Mouse (Mus musculus): Measurements from ENCODE around the gene AI464131. TPM values are rescaled to one million over a fixed set of nuclear protein-coding genes. Genes with fewer than 3 reads are reported as not detected.

The AI464131 gene
- polyA plus RNA-seq (2014; fragmentation: Illumina TruSeq; extraction: RNeasy Lipid Tissue Mini Kit (QIAGEN cat#74804); ENCODE audit: low read depth, low replicate concordance), result 8.9 TPM

GRCm38 (mm10) chr4:41502986-41503412 is at the start of gene AI464131:
AI464131 (minus strand) TSS chr4:41503076.

GRCm38 (mm10) chr4:41517233-41517632 is 14.4 kb upstream of the AI464131 start, which contains the start of gene 1110017D15Rik:
1110017D15Rik (minus strand) TSS chr4:41517333.

GRCm38 (mm10) chr4:41464345-41465286 is 38.3 kb downstream of the AI464131 start, which contains the start of the genes Kif24 and Nudt2:
Kif24 (minus strand) TSS chr4:41464887.
Nudt2 (plus strand) TSS chr4:41465151.

Other genes with a start within 250 kb of the AI464131 start
- gene Ubap2, start 227.9 kb downstream of the AI464131 start, polyA plus RNA-seq (2014; fragmentation: Illumina TruSeq; extraction: RNeasy Lipid Tissue Mini Kit (QIAGEN cat#74804); ENCODE audit: low read depth, low replicate concordance), result 33.0 TPM
- 28.9 TPM for gene Dcaf12, start 188.2 kb downstream of the AI464131 start, polyA plus RNA-seq (2014; fragmentation: Illumina TruSeq; extraction: RNeasy Lipid Tissue Mini Kit (QIAGEN cat#74804); ENCODE audit: low read depth, low replicate concordance)
- gene Ubap1, start 154.1 kb downstream of the AI464131 start, polyA plus RNA-seq (2014; fragmentation: Illumina TruSeq; extraction: RNeasy Lipid Tissue Mini Kit (QIAGEN cat#74804); ENCODE audit: low read depth, low replicate concordance), result 51.5 TPM
- gene Kif24, start 38.2 kb downstream of the AI464131 start, polyA plus RNA-seq (2014; fragmentation: Illumina TruSeq; extraction: RNeasy Lipid Tissue Mini Kit (QIAGEN cat#74804); ENCODE audit: low read depth, low replicate concordance), result 1.1 TPM
- 31.2 TPM for gene Nudt2, start 37.9 kb downstream of the AI464131 start, polyA plus RNA-seq (2014; fragmentation: Illumina TruSeq; extraction: RNeasy Lipid Tissue Mini Kit (QIAGEN cat#74804); ENCODE audit: low read depth, low replicate concordance)
- not detected for gene 1110017D15Rik, start 14.3 kb upstream of the AI464131 start, polyA plus RNA-seq (2014; fragmentation: Illumina TruSeq; extraction: RNeasy Lipid Tissue Mini Kit (QIAGEN cat#74804); ENCODE audit: low read depth, low replicate concordance)
- gene Fam219a, start 66.5 kb upstream of the AI464131 start, polyA plus RNA-seq (2014; fragmentation: Illumina TruSeq; extraction: RNeasy Lipid Tissue Mini Kit (QIAGEN cat#74804); ENCODE audit: low read depth, low replicate concordance), result 1.5 TPM
- gene Dnaic1, start 66.7 kb upstream of the AI464131 start, polyA plus RNA-seq (2014; fragmentation: Illumina TruSeq; extraction: RNeasy Lipid Tissue Mini Kit (QIAGEN cat#74804); ENCODE audit: low read depth, low replicate concordance), result not detected
- not detected for gene Enho, start 137.2 kb upstream of the AI464131 start, polyA plus RNA-seq (2014; fragmentation: Illumina TruSeq; extraction: RNeasy Lipid Tissue Mini Kit (QIAGEN cat#74804); ENCODE audit: low read depth, low replicate concordance)
- gene Cntfr, start 194.0 kb upstream of the AI464131 start, polyA plus RNA-seq (2014; fragmentation: Illumina TruSeq; extraction: RNeasy Lipid Tissue Mini Kit (QIAGEN cat#74804); ENCODE audit: low read depth, low replicate concordance), result 0.44 TPM
- 19.3 TPM for gene Il11ra1, start 196.9 kb upstream of the AI464131 start, polyA plus RNA-seq (2014; fragmentation: Illumina TruSeq; extraction: RNeasy Lipid Tissue Mini Kit (QIAGEN cat#74804); ENCODE audit: low read depth, low replicate concordance)
- 0.61 TPM for gene Rpp25l, start 210.5 kb upstream of the AI464131 start, polyA plus RNA-seq (2014; fragmentation: Illumina TruSeq; extraction: RNeasy Lipid Tissue Mini Kit (QIAGEN cat#74804); ENCODE audit: low read depth, low replicate concordance)
- 44.3 TPM for gene Dctn3, start 220.1 kb upstream of the AI464131 start, polyA plus RNA-seq (2014; fragmentation: Illumina TruSeq; extraction: RNeasy Lipid Tissue Mini Kit (QIAGEN cat#74804); ENCODE audit: low read depth, low replicate concordance)
- gene Arid3c, start 228.1 kb upstream of the AI464131 start, polyA plus RNA-seq (2014; fragmentation: Illumina TruSeq; extraction: RNeasy Lipid Tissue Mini Kit (QIAGEN cat#74804); ENCODE audit: low read depth, low replicate concordance), result not detected

Data from kidney, adult 10 weeks (tissue).